In genomic region chr10:39926616-39927139, GRCm38 (mm10) we compare ENCODE assay signal across 9 mouse cellular contexts. TPM values are rescaled to one million over a fixed set of nuclear protein-coding genes. Genes with fewer than 3 reads are reported as not detected.
DNase-seq lines count a peak whose midpoint lies in the region; ATAC-seq and TF ChIP-seq lines count a peak whose summit lies in the region.
"Had no signal": no experiment of that assay in that cellular context is flagged by ENCODE, and none has a peak within 500 bp of the region (broad histone marks: within the 10 kb centered on the region; RNA-seq: fewer than 3 reads in every experiment).

Gene Mfsd4b2, minus strand, starts transcription at chr10:39926923.

- peak; percentile 6 to 9 for DNase-seq in cerebellum, postnatal 14 days
- no peak for DNase-seq in cerebellum, adult 9-11 months
- DNase-seq in forebrain, embryonic 10.5 days (ENCODE audit: extremely low spot score, low spot score), result peak; percentile 50
- DNase-seq in mesoderm, embryonic 11.5 days (ENCODE audit: low read depth, low spot score), result peak; percentile 34
- peak; percentile 48 for DNase-seq in testis, postnatal 10 days (ENCODE audit: low spot score)
- no peak for DNase-seq in layer of hippocampus, postnatal 14 days (ENCODE audit: low spot score in 2 of 2)

- TF ChIP-seq CTCF in ES-Bruce4 (IDR thresholded peaks at IDR 0.05; ENCODE audit: low read depth, low read length), result no peak

- peak; percentile 83 for ATAC-seq in intestine, embryonic 15.5 days

- no peaks in the 10 kb centered on the region for H3K9me3 ChIP-seq in ES-Bruce4 (replicated peaks; ENCODE audit: control insufficient read depth, insufficient read depth, low read length, poor library complexity, severe bottlenecking)
- H3K9me3 ChIP-seq in forebrain, embryonic 10.5 days, result no peaks in the 10 kb centered on the region
- H3K9me3 ChIP-seq in intestine, embryonic 15.5 days, result no peaks in the 10 kb centered on the region

- H3K27ac ChIP-seq in ES-Bruce4 (ENCODE audit: insufficient read depth, low read length), result no peak within 1 kb of the TSS
- peak within 1 kb of the TSS; percentile 79 for H3K27ac ChIP-seq in forebrain, embryonic 10.5 days
- no peak within 1 kb of the TSS for H3K27ac ChIP-seq in intestine, embryonic 15.5 days

- H3K9ac ChIP-seq in ES-Bruce4 (ENCODE audit: low read depth, poor library complexity, severe bottlenecking), result peak within 1 kb of the TSS; percentile 52
- peak within 1 kb of the TSS; percentile 51 for H3K9ac ChIP-seq in intestine, embryonic 15.5 days

- WGBS in forebrain, embryonic 10.5 days, result 1% methylated on average over 41 of the region's 41 CpGs
- 1% methylated on average over 37 of the region's 41 CpGs for WGBS in intestine, embryonic 15.5 days

- TF ChIP-seq EP300 in ES-Bruce4 (IDR thresholded peaks at IDR 0.05; ENCODE audit: insufficient read depth, low read depth, low read length), result no peak

- H3K4me3 ChIP-seq in ES-Bruce4 (ENCODE audit: low read depth, low read length), result peak within 1 kb of the TSS; percentile 54
- peak within 1 kb of the TSS; percentile 58 for H3K4me3 ChIP-seq in forebrain, embryonic 10.5 days
- peak within 1 kb of the TSS; percentile 42 for H3K4me3 ChIP-seq in intestine, embryonic 15.5 days (replicated peaks)

- H3K4me1 ChIP-seq in ES-Bruce4 (ENCODE audit: control insufficient read depth, insufficient read depth, low read length), result no peaks in the 10 kb centered on the region
- H3K4me1 ChIP-seq in forebrain, embryonic 10.5 days, result peaks cover 7% of the 10 kb centered on the region
- 0 out of 2 replicates have a peak, but pooled peaks cover 7% of the 10 kb centered on the region for H3K4me1 ChIP-seq in intestine, embryonic 15.5 days (replicated peaks)

- no peak for TF ChIP-seq POLR2A in ES-Bruce4 (IDR thresholded peaks at IDR 0.05; ENCODE audit: insufficient read depth, low read length)

- peaks cover 8% of the 10 kb centered on the region for H3K27me3 ChIP-seq in ES-Bruce4 (ENCODE audit: control insufficient read depth, insufficient read depth, low read length, poor library complexity, severe bottlenecking)
- H3K27me3 ChIP-seq in forebrain, embryonic 10.5 days (ENCODE audit: poor library complexity, severe bottlenecking), result peaks cover 41% of the 10 kb centered on the region
- H3K27me3 ChIP-seq in intestine, embryonic 15.5 days (replicated peaks), result no peaks in the 10 kb centered on the region

- peak within 1 kb of the TSS; percentile 85 for H3K4me2 ChIP-seq in intestine, embryonic 15.5 days (replicated peaks)

- no peaks in the 10 kb centered on the region for H3K36me3 ChIP-seq in ES-Bruce4 (ENCODE audit: control insufficient read depth, insufficient read depth, low read length, poor library complexity, severe bottlenecking)
- no peaks in the 10 kb centered on the region for H3K36me3 ChIP-seq in forebrain, embryonic 10.5 days (replicated peaks)
- no peaks in the 10 kb centered on the region for H3K36me3 ChIP-seq in intestine, embryonic 15.5 days

RNA-seq across cellular contexts. Expression of gene Mfsd4b2, which starts in this region (rescaled TPM):
- polyA plus RNA-seq in ES-Bruce4 (2011; ENCODE audit: insufficient read depth, insufficient read length, low read depth, missing spikeins), result not detected in 2 replicates
- not detected in 2 replicates for polyA plus RNA-seq in forebrain, embryonic 10.5 days (2016; fragmentation: Nextera tagmentation; extraction: Ambion mirVana)
- polyA plus RNA-seq in intestine, embryonic 15.5 days (2015; fragmentation: Nextera tagmentation; extraction: Ambion mirVana), result 1.0 and 1.4 TPM in 2 replicates
- under 1 TPM; 0.18 to 0.21 TPM for total RNA-seq in layer of hippocampus, postnatal 14 days (2021)
- polyA plus RNA-seq: C2C12 had no signal

Comparison
In these comparisons a context has a peak if more than half of its experiments do, and no peak if none do; other contexts are left out.
1. DNase-seq: peak in cerebellum, postnatal 14 days (2 of 2), mesoderm, embryonic 11.5 days (single experiment) and testis, postnatal 10 days (single experiment); none in cerebellum, adult 9-11 months (single experiment) and layer of hippocampus, postnatal 14 days (0 of 2).
2. Peak in DNase-seq, H3K4me3 ChIP-seq and H3K27ac ChIP-seq in forebrain, embryonic 10.5 days; RNA of the gene not detected or under 1 TPM.
3. Peak in every context shown above with its lines, with median percentiles within 50 percentile points of each other: H3K4me3 ChIP-seq.